Mouse (Mus musculus) small intestine, adult 2 months (tissue): ENCODE measurements around the gene Slco4c1.

ENCODE experiments used
- CTCF ChIP-seq: fragments of 200-500 bp; IDR thresholded peaks from 2 replicates; pipeline ENCODE4 v1.5.1; 2012; ENCODE audit warnings: low read depth, mild to moderate bottlenecking, control low read depth, inconsistent platforms, low read length, moderate library complexity, mixed read lengths; ENCODE audit not compliant: insufficient replicate concordance, insufficient read length; ENCODE audit errors: extremely low read depth
- POLR2A ChIP-seq: fragments of 200-500 bp; IDR thresholded peaks from 2 replicates; pipeline ENCODE4 v1.6.1; 2012; ENCODE audit warnings: low read depth, mild to moderate bottlenecking, control low read depth, inconsistent platforms, low read length, moderate library complexity

DNA sequence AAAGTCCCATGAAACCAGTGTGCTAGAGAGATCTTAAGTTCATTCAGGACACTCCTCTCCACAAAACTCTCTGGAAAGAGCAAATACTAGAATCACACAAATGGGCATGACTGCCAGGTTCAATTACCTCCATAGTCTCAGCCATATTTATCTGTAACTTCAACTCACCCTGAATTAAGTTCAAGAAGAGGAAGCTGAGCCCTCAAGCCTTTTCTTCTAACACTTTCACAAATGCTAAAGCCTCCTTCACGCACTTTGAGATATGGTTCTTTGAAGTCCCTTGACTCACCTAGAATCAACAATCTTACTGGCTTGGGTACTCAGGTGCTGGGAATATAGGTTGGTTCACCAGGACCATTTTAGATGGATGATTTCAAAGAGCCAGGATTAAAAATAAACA is 3.2 kb downstream of the Slco4c1 start:
- TF ChIP-seq CTCF (no peak), POLR2A (no peak)
